Mouse (Mus musculus) midbrain, embryonic 10.5 days (tissue): ENCODE measurements around the gene Zscan10. TPM values are rescaled to one million over a fixed set of nuclear protein-coding genes. Genes with fewer than 3 reads are reported as not detected.

Experiments
- polyA plus RNA-seq: library from polyadenylated mRNA; unstranded; fragments of >200 nt; fragmentation: Nextera tagmentation; extraction: Ambion mirVana; gene quantifications from 2 replicates; pipeline ENCODE4 v1.2.1, GENCODE M21; 2016

Zscan10 gene
- polyA plus RNA-seq, 1 experiment from 2014 or later = 0.12 TPM

Other genes with a start within 250 kb of the Zscan10 start
- not detected in 2 replicates for gene Vmn2r116, start 216.3 kb upstream of the Zscan10 start, polyA plus RNA-seq
- not detected in 2 replicates for gene Vmn2r117, start 121.2 kb upstream of the Zscan10 start, polyA plus RNA-seq
- 27.5 and 28.7 TPM in 2 replicates for gene Zfp213, start 36.6 kb upstream of the Zscan10 start, polyA plus RNA-seq
- gene Zfp13, start 1.4 kb upstream of the Zscan10 start, polyA plus RNA-seq = 19.8 and 25.7 TPM in 2 replicates
- gene Mmp25, start 44.4 kb downstream of the Zscan10 start, polyA plus RNA-seq = 0.89 and 1.1 TPM in 2 replicates
- gene Bicdl2, start 59.6 kb downstream of the Zscan10 start, polyA plus RNA-seq = 0.32 TPM in 1 of 2 replicates, not detected in the other
- gene Hcfc1r1, start 72.7 kb downstream of the Zscan10 start, polyA plus RNA-seq = 29.5 and 36.4 TPM in 2 replicates
- 74.2 and 77.3 TPM in 2 replicates for gene Thoc6, start 73.0 kb downstream of the Zscan10 start, polyA plus RNA-seq
- 3.2 and 3.8 TPM in 2 replicates for gene Tnfrsf12a, start 76.6 kb downstream of the Zscan10 start, polyA plus RNA-seq
- 3.5 and 10.1 TPM in 2 replicates for gene Cldn6, start 78.4 kb downstream of the Zscan10 start, polyA plus RNA-seq
- 1.5 and 3.1 TPM in 2 replicates for gene Cldn9, start 83.2 kb downstream of the Zscan10 start, polyA plus RNA-seq
- not detected in 2 replicates for gene 1520401A03Rik, start 121.9 kb downstream of the Zscan10 start, polyA plus RNA-seq
- 58.5 and 59.7 TPM in 2 replicates for gene Pkmyt1, start 125.5 kb downstream of the Zscan10 start, polyA plus RNA-seq
- gene Paqr4, start 140.0 kb downstream of the Zscan10 start, polyA plus RNA-seq = 27.6 and 36.2 TPM in 2 replicates
- 1.7 and 2.3 TPM in 2 replicates for gene Kremen2, start 145.0 kb downstream of the Zscan10 start, polyA plus RNA-seq
- 187 and 202 TPM in 2 replicates for gene Flywch1, start 170.7 kb downstream of the Zscan10 start, polyA plus RNA-seq
- 19.5 and 23.4 TPM in 2 replicates for gene Flywch2, start 185.2 kb downstream of the Zscan10 start, polyA plus RNA-seq
- 509 and 515 TPM in 2 replicates for gene Srrm2, start 189.7 kb downstream of the Zscan10 start, polyA plus RNA-seq
- 1,078 TPM in 2 replicates for gene Elob, start 228.3 kb downstream of the Zscan10 start, polyA plus RNA-seq
- 0.28 and 0.52 TPM in 2 replicates for gene Prss33, start 235.2 kb downstream of the Zscan10 start, polyA plus RNA-seq
- gene Prss32, start 243.0 kb downstream of the Zscan10 start, polyA plus RNA-seq = not detected in 2 replicates
- gene Prss41, start 243.3 kb downstream of the Zscan10 start, polyA plus RNA-seq = 1.7 and 2.3 TPM in 2 replicates